Mouse (Mus musculus) forebrain, postnatal 0 days (tissue): ENCODE measurements at regions not wholly inside any gene's neighbourhood (a gene's known extent, or its start where the extent isn't known, plus 50 kb on each side); places are given as distances from the start of the nearest gene placed in this dataset.

Experiments
- ATAC-seq: fragments of 200-750 bp; cut with Nextera tagmentation; 2 replicates; pipeline ENCODE4 v1.8.0; 2017; ENCODE audit warnings: mild to moderate bottlenecking, moderate library complexity
- DNase-seq: peaks from one replicate; pipeline ENCODE4 v3.0.0-alpha.2; 2015
- H3K27ac ChIP-seq: fragments of 300-500 bp; sonication (generic); 2 replicates; pipeline ENCODE4 v1.5.1; 2014; ENCODE audit warnings: low read depth, mild to moderate bottlenecking, antibody characterized with exemption, low read length, moderate library complexity, mixed read lengths
- H3K27me3 ChIP-seq: fragments of 300-500 bp; sonication (generic); 2 replicates; pipeline ENCODE4 v1.6.1; 2014; ENCODE audit warnings: mild to moderate bottlenecking, low read length, mixed read lengths; ENCODE audit not compliant: insufficient read depth
- H3K36me3 ChIP-seq: fragments of 300-500 bp; sonication (generic); 2 replicates; pipeline ENCODE4 v1.6.1; 2014; ENCODE audit warnings: mild to moderate bottlenecking, moderate library complexity; ENCODE audit not compliant: insufficient read depth
- H3K4me1 ChIP-seq: fragments of 300-500 bp; sonication (generic); 2 replicates; pipeline ENCODE4 v1.6.1; 2014; ENCODE audit warnings: antibody characterized with exemption; ENCODE audit not compliant: insufficient read depth
- H3K4me2 ChIP-seq: fragments of 300-500 bp; sonication (generic); 2 replicates; pipeline ENCODE4 v1.6.1; 2014; ENCODE audit warnings: low read depth, mild to moderate bottlenecking, moderate library complexity
- H3K4me3 ChIP-seq: fragments of 300-500 bp; sonication (generic); 2 replicates; pipeline ENCODE4 v1.5.1; 2014; ENCODE audit warnings: low read depth, low read length, mixed read lengths
- H3K9ac ChIP-seq: fragments of 300-500 bp; sonication (generic); 2 replicates; pipeline ENCODE4 v1.6.1; 2014; ENCODE audit warnings: mild to moderate bottlenecking
- H3K9me3 ChIP-seq: fragments of 300-500 bp; sonication (generic); 2 replicates; pipeline ENCODE4 v1.6.1; 2016; ENCODE audit warnings: low read length
- CTCF ChIP-seq: sonication (generic); IDR thresholded peaks from 2 replicates; pipeline ENCODE4 v1.5.1; 2016; ENCODE audit warnings: antibody characterized with exemption, control low read depth, low read depth
- WGBS: fragments of 180-500 bp; shearing (Covaris S2); extraction: QIAGEN DNeasy Blood & Tissue Kit; methylation state at CpG from one replicate; pipeline ENCODE4 v1.1.7; 2014; 5-methylcytosine and 5-hydroxymethylcytosine counted together

- Histone ChIP-seq H3K27me3 (no peaks in the 10 kb centered on the region), H3K27ac (no peak overlapping the region), H3K9ac (no peak overlapping the region), H3K4me2 (no peak overlapping the region), H3K4me3 (no peak overlapping the region), H3K4me1 (no peaks in the 10 kb centered on the region), H3K36me3 (no peaks in the 10 kb centered on the region), H3K9me3 (no peaks in the 10 kb centered on the region)
- no peak for DNase-seq
- WGBS: 74% methylated on average over 2 of the region's 2 CpGs
- ATAC-seq: no peak
- no peak for TF ChIP-seq CTCF
Measured at GRCm38 (mm10) chr14:17347286-17347685, 312.8 kb upstream of the Thrb start.

- TF ChIP-seq CTCF: no peak
- H3K36me3 ChIP-seq: no peaks in the 10 kb centered on the region
- no peaks in the 10 kb centered on the region for H3K27me3 ChIP-seq
- H3K9ac ChIP-seq: no peak overlapping the region
- 79% methylated on average over 4 of the region's 4 CpGs for WGBS
- no peaks in the 10 kb centered on the region for H3K9me3 ChIP-seq
- no peak overlapping the region for H3K27ac ChIP-seq
- no peak overlapping the region for H3K4me3 ChIP-seq
- no peaks in the 10 kb centered on the region for H3K4me1 ChIP-seq
- DNase-seq (no peak), ATAC-seq (no peak)
- no peak overlapping the region for H3K4me2 ChIP-seq
Measured at GRCm38 (mm10) chr14:17352324-17353037, 307.6 kb upstream of the Thrb start.

DNA sequence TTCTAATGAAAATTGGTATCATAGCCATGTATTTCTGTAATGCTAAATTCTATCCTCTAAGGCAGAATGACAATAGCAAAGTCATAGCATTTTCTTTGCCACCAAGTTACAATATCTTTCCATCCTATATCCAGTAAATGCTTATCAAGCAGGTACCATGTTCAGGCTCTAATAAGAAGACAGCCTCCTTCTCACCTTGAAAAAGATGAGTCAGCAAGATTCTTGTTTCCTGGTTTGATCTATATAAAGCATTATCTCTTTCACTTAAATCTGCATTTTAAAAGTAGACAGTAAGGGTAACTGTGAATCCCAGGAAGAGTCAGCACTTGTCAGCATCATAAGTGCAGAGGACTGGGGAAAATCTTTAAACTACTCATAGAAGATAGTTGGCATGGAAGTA is 298.2 kb upstream of the Thrb start:
- no peak for ATAC-seq
- Histone ChIP-seq H3K4me3 (no peak overlapping the region), H3K9ac (no peak overlapping the region), H3K27ac (no peak overlapping the region), H3K36me3 (no peaks in the 10 kb centered on the region), H3K9me3 (no peaks in the 10 kb centered on the region), H3K4me1 (no peaks in the 10 kb centered on the region), H3K4me2 (no peak overlapping the region), H3K27me3 (no peaks in the 10 kb centered on the region)
- TF ChIP-seq CTCF: no peak
- DNase-seq: no peak

DNA sequence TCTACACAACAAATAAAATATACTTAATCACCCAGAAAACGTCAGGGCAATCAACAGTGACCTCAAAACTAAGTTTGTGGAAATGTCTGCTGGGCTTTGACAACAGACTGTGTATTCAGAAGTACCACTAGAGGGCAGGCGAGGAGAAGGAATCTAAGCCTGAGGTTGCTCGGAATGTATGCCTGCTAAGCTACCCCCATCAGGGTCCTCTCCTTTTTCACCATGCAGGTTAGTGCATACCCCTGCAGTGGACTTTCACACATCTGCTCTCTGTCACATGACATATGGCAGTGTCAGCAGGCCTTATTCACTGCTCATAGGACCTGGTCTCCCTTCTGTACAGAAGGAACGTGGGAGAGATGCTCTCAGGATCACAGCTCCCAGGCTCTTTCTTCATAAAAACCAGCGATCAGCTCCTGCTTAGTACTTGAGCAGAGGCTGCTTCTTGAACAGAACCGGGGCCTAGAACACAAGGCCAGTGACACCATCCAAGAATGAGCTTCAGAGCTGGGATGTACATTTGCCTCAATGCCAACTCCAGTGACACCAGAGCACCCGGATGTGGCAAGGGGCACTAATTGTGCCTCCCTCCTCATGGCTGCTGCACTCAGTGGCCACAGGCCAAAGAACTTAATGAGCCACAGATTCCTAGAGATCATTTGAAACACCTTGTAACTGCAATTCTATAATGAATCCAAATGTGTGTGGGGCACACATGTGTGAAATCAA is 257.1 kb upstream of the Thrb start:
- Histone ChIP-seq H3K36me3 (no peaks in the 10 kb centered on the region), H3K27ac (no peak overlapping the region), H3K9ac (no peak overlapping the region), H3K4me3 (no peak overlapping the region), H3K9me3 (no peaks in the 10 kb centered on the region), H3K27me3 (no peaks in the 10 kb centered on the region), H3K4me1 (no peaks in the 10 kb centered on the region), H3K4me2 (no peak overlapping the region)
- DNase-seq (peak; percentile 87), ATAC-seq (peak; percentile 94)
- WGBS: 33% methylated on average over 7 of the region's 7 CpGs
- TF ChIP-seq CTCF: peak; percentile 90

- Histone ChIP-seq H3K9me3 (no peaks in the 10 kb centered on the region), H3K27ac (no peak overlapping the region), H3K9ac (no peak overlapping the region), H3K27me3 (no peaks in the 10 kb centered on the region), H3K4me2 (no peak overlapping the region), H3K4me1 (no peaks in the 10 kb centered on the region), H3K4me3 (no peak overlapping the region), H3K36me3 (no peaks in the 10 kb centered on the region)
- ATAC-seq (no peak; the same call in 1 of the 2 replicates), DNase-seq (peak; percentile 72)
- TF ChIP-seq CTCF: peak; percentile 74
- WGBS: 69% methylated on average over 2 of the region's 2 CpGs
Measured at GRCm38 (mm10) chr14:17405551-17406336, 254.3 kb upstream of the Thrb start.

DNA sequence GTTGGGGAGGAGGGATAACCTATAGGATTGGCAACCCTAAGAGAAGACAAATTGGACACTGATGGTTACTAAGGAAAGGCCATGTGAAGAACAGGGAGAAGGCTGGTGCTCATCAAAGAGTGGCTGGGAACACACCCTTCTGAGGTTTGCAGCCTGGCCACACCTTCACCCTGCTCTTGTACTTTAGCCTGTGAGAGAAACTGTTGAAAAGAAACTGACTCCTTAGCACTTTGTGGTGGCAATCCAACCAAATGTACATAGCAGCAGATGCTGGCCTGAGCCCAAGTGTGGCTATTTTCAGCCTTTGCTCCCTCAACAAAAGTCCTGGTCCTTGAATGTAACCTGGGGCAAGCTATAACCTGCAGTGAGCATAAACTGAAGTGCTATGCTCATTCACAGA is 253.2 kb upstream of the Thrb start:
- no peak for DNase-seq
- no peaks in the 10 kb centered on the region for H3K27me3 ChIP-seq
- no peaks in the 10 kb centered on the region for H3K9me3 ChIP-seq
- no peak overlapping the region for H3K27ac ChIP-seq
- no peaks in the 10 kb centered on the region for H3K36me3 ChIP-seq
- no peaks in the 10 kb centered on the region for H3K4me1 ChIP-seq
- H3K4me3 ChIP-seq: no peak overlapping the region
- no peak overlapping the region for H3K9ac ChIP-seq
- H3K4me2 ChIP-seq: no peak overlapping the region
- no peak for TF ChIP-seq CTCF
- no peak for ATAC-seq

- H3K27me3 ChIP-seq: no peaks in the 10 kb centered on the region
- H3K36me3 ChIP-seq: no peaks in the 10 kb centered on the region
- 76% methylated on average over 5 of the region's 5 CpGs for WGBS
- no peak overlapping the region for H3K9ac ChIP-seq
- no peaks in the 10 kb centered on the region for H3K9me3 ChIP-seq
- ATAC-seq: no peak
- H3K4me3 ChIP-seq: no peak overlapping the region
- no peak for TF ChIP-seq CTCF
- no peak overlapping the region for H3K4me2 ChIP-seq
- no peaks in the 10 kb centered on the region for H3K4me1 ChIP-seq
- H3K27ac ChIP-seq: no peak overlapping the region
- no peak for DNase-seq
Measured at GRCm38 (mm10) chr14:17408343-17408742, 251.7 kb upstream of the Thrb start.
